Mouse (Mus musculus): ENCODE data around the gene Prelp. TPM values are rescaled to one million over a fixed set of nuclear protein-coding genes. Genes with fewer than 3 reads are reported as not detected.

Gene Prelp
- polyA plus RNA-seq, 1 experiment from 2014 or later, result 13.2 TPM

GRCm38 (mm10) chr1:133961281-133962134 is 40.3 kb upstream of the Prelp start:
- DNase-seq (ENCODE audit: low spot score) (peak; percentile 89), ATAC-seq (ENCODE audit: low read depth) (peak; percentile 77)
- Histone ChIP-seq H3K36me3 (ENCODE audit: control insufficient read depth, insufficient read depth, low read length) (no peaks in the 10 kb centered on the region), H3K4me3 (ENCODE audit: low read depth, low read length) (no peak overlapping the region), H3K4me1 (ENCODE audit: control insufficient read depth, insufficient read depth, low read length) (peaks cover 15% of the 10 kb centered on the region), H3K9me3 (ENCODE audit: control insufficient read depth, low read length) (no peaks in the 10 kb centered on the region), H3K27ac (replicated peaks; ENCODE audit: low read depth, low read length) (no peak overlapping the region), H3K27me3 (replicated peaks; ENCODE audit: control insufficient read depth, insufficient read depth, low read length) (no peaks in the 10 kb centered on the region), H3K4me2 (ENCODE audit: low read depth, low read length) (peak overlapping the region; percentile 19), H3K9ac (ENCODE audit: low read depth, low read length) (peak overlapping the region; percentile 0; the same call in 1 of the 2 replicates)
- WGBS, result 15% methylated on average over 17 of the region's 18 CpGs

- DNase-seq (ENCODE audit: low spot score) (no peak), ATAC-seq (ENCODE audit: low read depth) (no peak)
- Histone ChIP-seq H3K36me3 (ENCODE audit: control insufficient read depth, insufficient read depth, low read length) (no peaks in the 10 kb centered on the region), H3K27me3 (replicated peaks; ENCODE audit: control insufficient read depth, insufficient read depth, low read length) (no peaks in the 10 kb centered on the region), H3K4me3 (ENCODE audit: low read depth, low read length) (no peak overlapping the region), H3K4me2 (ENCODE audit: low read depth, low read length) (no peak overlapping the region), H3K27ac (replicated peaks; ENCODE audit: low read depth, low read length) (no peak overlapping the region), H3K4me1 (ENCODE audit: control insufficient read depth, insufficient read depth, low read length) (peaks cover 8% of the 10 kb centered on the region), H3K9ac (ENCODE audit: low read depth, low read length) (no peak overlapping the region), H3K9me3 (ENCODE audit: control insufficient read depth, low read length) (no peaks in the 10 kb centered on the region)
- 58% methylated on average over 5 of the region's 5 CpGs for WGBS
Observed at GRCm38 (mm10) chr1:133959521-133959920, 38.3 kb upstream of the Prelp start.

GRCm38 (mm10) chr1:133954009-133954408 is 32.8 kb upstream of the Prelp start:
- Histone ChIP-seq H3K9me3 (ENCODE audit: control insufficient read depth, low read length) (no peaks in the 10 kb centered on the region), H3K36me3 (ENCODE audit: control insufficient read depth, insufficient read depth, low read length) (no peaks in the 10 kb centered on the region), H3K4me3 (ENCODE audit: low read depth, low read length) (no peak overlapping the region), H3K4me2 (ENCODE audit: low read depth, low read length) (no peak overlapping the region), H3K9ac (ENCODE audit: low read depth, low read length) (no peak overlapping the region), H3K27me3 (replicated peaks; ENCODE audit: control insufficient read depth, insufficient read depth, low read length) (no peaks in the 10 kb centered on the region), H3K27ac (replicated peaks; ENCODE audit: low read depth, low read length) (no peak overlapping the region), H3K4me1 (ENCODE audit: control insufficient read depth, insufficient read depth, low read length) (no peaks in the 10 kb centered on the region; the same call in 1 of the 2 replicates)
- no peak; the same call in 1 of the 2 replicates for ATAC-seq (ENCODE audit: low read depth)
- no peak for DNase-seq (ENCODE audit: low spot score)
- 46% methylated on average over 2 of the region's 2 CpGs for WGBS

- 48% methylated on average over 9 of the region's 9 CpGs for WGBS
- no peaks in the 10 kb centered on the region for H3K36me3 ChIP-seq (ENCODE audit: control insufficient read depth, insufficient read depth, low read length)
- H3K4me3 ChIP-seq (ENCODE audit: low read depth, low read length), result no peak overlapping the region
- no peak for ATAC-seq (ENCODE audit: low read depth)
- H3K27me3 ChIP-seq (replicated peaks; ENCODE audit: control insufficient read depth, insufficient read depth, low read length), result no peaks in the 10 kb centered on the region
- H3K9me3 ChIP-seq (ENCODE audit: control insufficient read depth, low read length), result no peaks in the 10 kb centered on the region
- DNase-seq (ENCODE audit: low spot score), result no peak
- H3K4me1 ChIP-seq (ENCODE audit: control insufficient read depth, insufficient read depth, low read length), result no peaks in the 10 kb centered on the region; the same call in 1 of the 2 replicates
- H3K27ac ChIP-seq (replicated peaks; ENCODE audit: low read depth, low read length), result no peak overlapping the region
- H3K9ac ChIP-seq (ENCODE audit: low read depth, low read length), result no peak overlapping the region
- H3K4me2 ChIP-seq (ENCODE audit: low read depth, low read length), result no peak overlapping the region
Observed at GRCm38 (mm10) chr1:133953261-133953742, 32.1 kb upstream of the Prelp start.

GRCm38 (mm10) chr1:133951598-133951997 is 30.4 kb upstream of the Prelp start:
- no peak overlapping the region for H3K4me2 ChIP-seq (ENCODE audit: low read depth, low read length)
- H3K27me3 ChIP-seq (replicated peaks; ENCODE audit: control insufficient read depth, insufficient read depth, low read length), result no peaks in the 10 kb centered on the region
- DNase-seq (ENCODE audit: low spot score), result no peak
- WGBS, result 61% methylated on average over 6 of the region's 6 CpGs
- no peak for ATAC-seq (ENCODE audit: low read depth)
- no peaks in the 10 kb centered on the region for H3K36me3 ChIP-seq (ENCODE audit: control insufficient read depth, insufficient read depth, low read length)
- no peak overlapping the region for H3K9ac ChIP-seq (ENCODE audit: low read depth, low read length)
- no peaks in the 10 kb centered on the region; the same call in 1 of the 2 replicates for H3K4me1 ChIP-seq (ENCODE audit: control insufficient read depth, insufficient read depth, low read length)
- H3K9me3 ChIP-seq (ENCODE audit: control insufficient read depth, low read length), result no peaks in the 10 kb centered on the region
- no peak overlapping the region for H3K4me3 ChIP-seq (ENCODE audit: low read depth, low read length)
- H3K27ac ChIP-seq (replicated peaks; ENCODE audit: low read depth, low read length), result no peak overlapping the region

- Histone ChIP-seq H3K9ac (ENCODE audit: low read depth, low read length) (no peak overlapping the region), H3K27ac (replicated peaks; ENCODE audit: low read depth, low read length) (no peak overlapping the region), H3K9me3 (ENCODE audit: control insufficient read depth, low read length) (no peaks in the 10 kb centered on the region), H3K4me3 (ENCODE audit: low read depth, low read length) (no peak overlapping the region), H3K4me1 (ENCODE audit: control insufficient read depth, insufficient read depth, low read length) (no peaks in the 10 kb centered on the region; the same call in 1 of the 2 replicates), H3K4me2 (ENCODE audit: low read depth, low read length) (no peak overlapping the region), H3K36me3 (ENCODE audit: control insufficient read depth, insufficient read depth, low read length) (no peaks in the 10 kb centered on the region), H3K27me3 (replicated peaks; ENCODE audit: control insufficient read depth, insufficient read depth, low read length) (no peaks in the 10 kb centered on the region)
- 54% methylated on average over 7 of the region's 7 CpGs for WGBS
- ATAC-seq (ENCODE audit: low read depth) (no peak), DNase-seq (ENCODE audit: low spot score) (peak; percentile 44)
Observed at GRCm38 (mm10) chr1:133950061-133950782, 29.0 kb upstream of the Prelp start.

GRCm38 (mm10) chr1:133945106-133945505 is 23.9 kb upstream of the Prelp start:
- H3K36me3 ChIP-seq (ENCODE audit: control insufficient read depth, insufficient read depth, low read length), result no peaks in the 10 kb centered on the region
- no peak for DNase-seq (ENCODE audit: low spot score)
- H3K4me2 ChIP-seq (ENCODE audit: low read depth, low read length), result no peak overlapping the region
- no peak for ATAC-seq (ENCODE audit: low read depth)
- WGBS, result 86% methylated on average over 3 of the region's 3 CpGs
- no peaks in the 10 kb centered on the region for H3K27me3 ChIP-seq (replicated peaks; ENCODE audit: control insufficient read depth, insufficient read depth, low read length)
- H3K4me1 ChIP-seq (ENCODE audit: control insufficient read depth, insufficient read depth, low read length), result peaks cover 14% of the 10 kb centered on the region
- H3K27ac ChIP-seq (replicated peaks; ENCODE audit: low read depth, low read length), result no peak overlapping the region
- peaks cover 13% of the 10 kb centered on the region; the same call in 1 of the 2 replicates for H3K9me3 ChIP-seq (ENCODE audit: control insufficient read depth, low read length)
- H3K4me3 ChIP-seq (ENCODE audit: low read depth, low read length), result no peak overlapping the region
- H3K9ac ChIP-seq (ENCODE audit: low read depth, low read length), result no peak overlapping the region

GRCm38 (mm10) chr1:133941904-133942303 is 20.7 kb upstream of the Prelp start:
- Histone ChIP-seq H3K36me3 (ENCODE audit: control insufficient read depth, insufficient read depth, low read length) (no peaks in the 10 kb centered on the region), H3K4me2 (ENCODE audit: low read depth, low read length) (no peak overlapping the region), H3K9ac (ENCODE audit: low read depth, low read length) (no peak overlapping the region), H3K27me3 (replicated peaks; ENCODE audit: control insufficient read depth, insufficient read depth, low read length) (no peaks in the 10 kb centered on the region), H3K4me3 (ENCODE audit: low read depth, low read length) (no peak overlapping the region), H3K4me1 (ENCODE audit: control insufficient read depth, insufficient read depth, low read length) (peaks cover 14% of the 10 kb centered on the region), H3K27ac (replicated peaks; ENCODE audit: low read depth, low read length) (peak overlapping the region; percentile 39), H3K9me3 (ENCODE audit: control insufficient read depth, low read length) (peaks cover 13% of the 10 kb centered on the region; the same call in 1 of the 2 replicates)
- peak; percentile 75 for DNase-seq (ENCODE audit: low spot score)
- 43% methylated on average over 3 of the region's 3 CpGs for WGBS
- ATAC-seq (ENCODE audit: low read depth), result peak; percentile 59

Data from embryonic facial prominence, embryonic 14.5 days (tissue).